Mouse (Mus musculus): Measurements from ENCODE around the gene Gulp1. TPM values are rescaled to one million over a fixed set of nuclear protein-coding genes. Genes with fewer than 3 reads are reported as not detected.

The Gulp1 gene
- total and polyA plus RNA-seq, 2 experiments, result 0.42 to 0.46 TPM

GRCm38 (mm10) chr1:44678974-44679373 lies 127.7 kb downstream of the Gulp1 start:
- whole genome bisulfite sequencing, result 81% methylated on average over 3 of the region's 3 CpGs
- H3K9ac ChIP-seq (ENCODE audit: low read depth, low read length), result no peak overlapping the region
- TF ChIP-seq CTCF (IDR thresholded peaks at IDR 0.05; ENCODE audit: low read depth, low read length) (no peak), POLR2A (IDR thresholded peaks at IDR 0.05; ENCODE audit: extremely low read depth, insufficient read depth, low read length) (no peak)

GRCm38 (mm10) chr1:44679415-44679814 lies 128.1 kb downstream of the Gulp1 start:
- Histone ChIP-seq H3K79me2 (ENCODE audit: control insufficient read depth, insufficient read depth, low read length) (no peaks in the 10 kb centered on the region), H3K27me3 (ENCODE audit: control insufficient read depth, insufficient read depth, low read length) (no peaks in the 10 kb centered on the region), H3K4me3 (ENCODE audit: insufficient read depth, low read depth, low read length) (no peak overlapping the region), H3K27ac (replicated peaks; ENCODE audit: insufficient read depth, low read depth, low read length) (no peak overlapping the region), H3K36me3 (ENCODE audit: control insufficient read depth, insufficient read depth, low read length) (no peaks in the 10 kb centered on the region), H3K4me1 (ENCODE audit: control insufficient read depth, insufficient read depth, low read length) (no peaks in the 10 kb centered on the region), H3K9ac (ENCODE audit: low read depth, low read length) (no peak overlapping the region)
- no peak for TF ChIP-seq CTCF (IDR thresholded peaks at IDR 0.05; ENCODE audit: low read depth, low read length)
- no peak for TF ChIP-seq POLR2A (IDR thresholded peaks at IDR 0.05; ENCODE audit: extremely low read depth, insufficient read depth, low read length)
- 68% methylated on average over 3 of the region's 3 CpGs for WGBS
- no peak for DNase-seq (ENCODE audit: extremely low read depth, low read depth, low spot score)

More at GRCm38 (mm10) chr1:44678974-44679373, 127.7 kb downstream of the Gulp1 start:
- H3K4me1 ChIP-seq (ENCODE audit: control insufficient read depth, insufficient read depth, low read length), result no peaks in the 10 kb centered on the region
- no peak overlapping the region for H3K27ac ChIP-seq (replicated peaks; ENCODE audit: insufficient read depth, low read depth, low read length)
- H3K27me3 ChIP-seq (ENCODE audit: control insufficient read depth, insufficient read depth, low read length), result no peaks in the 10 kb centered on the region
- H3K36me3 ChIP-seq (ENCODE audit: control insufficient read depth, insufficient read depth, low read length), result no peaks in the 10 kb centered on the region
- no peak for DNase-seq (ENCODE audit: extremely low read depth, low read depth, low spot score)
- H3K4me3 ChIP-seq (ENCODE audit: insufficient read depth, low read depth, low read length), result no peak overlapping the region
- H3K79me2 ChIP-seq (ENCODE audit: control insufficient read depth, insufficient read depth, low read length), result no peaks in the 10 kb centered on the region

- H3K4me3 ChIP-seq (ENCODE audit: insufficient read depth, low read depth, low read length), result no peak overlapping the region
- no peak overlapping the region for H3K9ac ChIP-seq (ENCODE audit: low read depth, low read length)
- H3K36me3 ChIP-seq (ENCODE audit: control insufficient read depth, insufficient read depth, low read length), result no peaks in the 10 kb centered on the region
- H3K27me3 ChIP-seq (ENCODE audit: control insufficient read depth, insufficient read depth, low read length), result no peaks in the 10 kb centered on the region
- DNase-seq (ENCODE audit: extremely low read depth, low read depth, low spot score), result no peak
- 53% methylated on average over 2 of the region's 2 CpGs for WGBS
- H3K79me2 ChIP-seq (ENCODE audit: control insufficient read depth, insufficient read depth, low read length), result no peaks in the 10 kb centered on the region
- no peak for TF ChIP-seq POLR2A (IDR thresholded peaks at IDR 0.05; ENCODE audit: extremely low read depth, insufficient read depth, low read length)
- TF ChIP-seq CTCF (IDR thresholded peaks at IDR 0.05; ENCODE audit: low read depth, low read length), result no peak
- H3K4me1 ChIP-seq (ENCODE audit: control insufficient read depth, insufficient read depth, low read length), result no peaks in the 10 kb centered on the region
- no peak overlapping the region for H3K27ac ChIP-seq (replicated peaks; ENCODE audit: insufficient read depth, low read depth, low read length)
These were observed 131.2 kb downstream of the Gulp1 start for GRCm38 (mm10) chr1:44682556-44682955.

GRCm38 (mm10) chr1:44683723-44684122 lies 132.4 kb downstream of the Gulp1 start:
- Histone ChIP-seq H3K79me2 (ENCODE audit: control insufficient read depth, insufficient read depth, low read length) (no peaks in the 10 kb centered on the region), H3K4me3 (ENCODE audit: insufficient read depth, low read depth, low read length) (no peak overlapping the region), H3K27me3 (ENCODE audit: control insufficient read depth, insufficient read depth, low read length) (no peaks in the 10 kb centered on the region), H3K4me1 (ENCODE audit: control insufficient read depth, insufficient read depth, low read length) (no peaks in the 10 kb centered on the region), H3K36me3 (ENCODE audit: control insufficient read depth, insufficient read depth, low read length) (no peaks in the 10 kb centered on the region), H3K9ac (ENCODE audit: low read depth, low read length) (no peak overlapping the region), H3K27ac (replicated peaks; ENCODE audit: insufficient read depth, low read depth, low read length) (no peak overlapping the region)
- DNase-seq (ENCODE audit: extremely low read depth, low read depth, low spot score), result no peak
- TF ChIP-seq CTCF (IDR thresholded peaks at IDR 0.05; ENCODE audit: low read depth, low read length) (no peak), POLR2A (IDR thresholded peaks at IDR 0.05; ENCODE audit: extremely low read depth, insufficient read depth, low read length) (no peak)
- 69% methylated on average over 6 of the region's 6 CpGs for WGBS

GRCm38 (mm10) chr1:44720785-44721410 lies 169.6 kb downstream of the Gulp1 start:
- no peak overlapping the region for H3K9ac ChIP-seq (ENCODE audit: low read depth, low read length)
- no peaks in the 10 kb centered on the region for H3K36me3 ChIP-seq (ENCODE audit: control insufficient read depth, insufficient read depth, low read length)
- H3K27me3 ChIP-seq (ENCODE audit: control insufficient read depth, insufficient read depth, low read length), result no peaks in the 10 kb centered on the region
- H3K27ac ChIP-seq (replicated peaks; ENCODE audit: insufficient read depth, low read depth, low read length), result no peak overlapping the region
- no peak overlapping the region for H3K4me3 ChIP-seq (ENCODE audit: insufficient read depth, low read depth, low read length)
- H3K79me2 ChIP-seq (ENCODE audit: control insufficient read depth, insufficient read depth, low read length), result no peaks in the 10 kb centered on the region
- no peak for DNase-seq (ENCODE audit: extremely low read depth, low read depth, low spot score)
- no peak for TF ChIP-seq POLR2A (IDR thresholded peaks at IDR 0.05; ENCODE audit: extremely low read depth, insufficient read depth, low read length)
- TF ChIP-seq CTCF (IDR thresholded peaks at IDR 0.05; ENCODE audit: low read depth, low read length), result no peak
- 81% methylated on average over 4 of the region's 4 CpGs for WGBS
- H3K4me1 ChIP-seq (ENCODE audit: control insufficient read depth, insufficient read depth, low read length), result no peaks in the 10 kb centered on the region

GRCm38 (mm10) chr1:44741256-44741655 lies 189.9 kb downstream of the Gulp1 start:
- H3K79me2 ChIP-seq (ENCODE audit: control insufficient read depth, insufficient read depth, low read length), result no peaks in the 10 kb centered on the region
- no peak for DNase-seq (ENCODE audit: extremely low read depth, low read depth, low spot score)
- no peak overlapping the region for H3K9ac ChIP-seq (ENCODE audit: low read depth, low read length)
- no peaks in the 10 kb centered on the region for H3K4me1 ChIP-seq (ENCODE audit: control insufficient read depth, insufficient read depth, low read length)
- H3K4me3 ChIP-seq (ENCODE audit: insufficient read depth, low read depth, low read length), result no peak overlapping the region
- H3K27ac ChIP-seq (replicated peaks; ENCODE audit: insufficient read depth, low read depth, low read length), result no peak overlapping the region
- TF ChIP-seq POLR2A (IDR thresholded peaks at IDR 0.05; ENCODE audit: extremely low read depth, insufficient read depth, low read length) (no peak), CTCF (IDR thresholded peaks at IDR 0.05; ENCODE audit: low read depth, low read length) (no peak)
- no peaks in the 10 kb centered on the region for H3K36me3 ChIP-seq (ENCODE audit: control insufficient read depth, insufficient read depth, low read length)
- H3K27me3 ChIP-seq (ENCODE audit: control insufficient read depth, insufficient read depth, low read length), result no peaks in the 10 kb centered on the region

Measured in liver, adult 2 months (tissue).